Mouse (Mus musculus) large intestine, adult 2 months (tissue): Measurements from ENCODE around the gene Fibcd1. TPM values are rescaled to one million over a fixed set of nuclear protein-coding genes. Genes with fewer than 3 reads are reported as not detected.

Experiments
- DNase-seq: peaks from one replicate; pipeline ENCODE4 v3.0.0-alpha.2; 2012; ENCODE audit warnings: low read depth, low spot score
- WGBS: fragments of 180-500 bp; shearing (Covaris S2); methylation state at CpG from one replicate; pipeline ENCODE4 v1.1.7; 2018; 5-methylcytosine and 5-hydroxymethylcytosine counted together
- polyA plus RNA-seq: library from polyadenylated mRNA; depleted of rRNA; stranded (reverse); fragments of >200 nt; gene quantifications from 2 replicates; pipeline ENCODE4 v1.2.3, GENCODE M21; 2012

Gene Fibcd1
- polyA plus RNA-seq, 1 experiment: 0.45 TPM

DNA sequence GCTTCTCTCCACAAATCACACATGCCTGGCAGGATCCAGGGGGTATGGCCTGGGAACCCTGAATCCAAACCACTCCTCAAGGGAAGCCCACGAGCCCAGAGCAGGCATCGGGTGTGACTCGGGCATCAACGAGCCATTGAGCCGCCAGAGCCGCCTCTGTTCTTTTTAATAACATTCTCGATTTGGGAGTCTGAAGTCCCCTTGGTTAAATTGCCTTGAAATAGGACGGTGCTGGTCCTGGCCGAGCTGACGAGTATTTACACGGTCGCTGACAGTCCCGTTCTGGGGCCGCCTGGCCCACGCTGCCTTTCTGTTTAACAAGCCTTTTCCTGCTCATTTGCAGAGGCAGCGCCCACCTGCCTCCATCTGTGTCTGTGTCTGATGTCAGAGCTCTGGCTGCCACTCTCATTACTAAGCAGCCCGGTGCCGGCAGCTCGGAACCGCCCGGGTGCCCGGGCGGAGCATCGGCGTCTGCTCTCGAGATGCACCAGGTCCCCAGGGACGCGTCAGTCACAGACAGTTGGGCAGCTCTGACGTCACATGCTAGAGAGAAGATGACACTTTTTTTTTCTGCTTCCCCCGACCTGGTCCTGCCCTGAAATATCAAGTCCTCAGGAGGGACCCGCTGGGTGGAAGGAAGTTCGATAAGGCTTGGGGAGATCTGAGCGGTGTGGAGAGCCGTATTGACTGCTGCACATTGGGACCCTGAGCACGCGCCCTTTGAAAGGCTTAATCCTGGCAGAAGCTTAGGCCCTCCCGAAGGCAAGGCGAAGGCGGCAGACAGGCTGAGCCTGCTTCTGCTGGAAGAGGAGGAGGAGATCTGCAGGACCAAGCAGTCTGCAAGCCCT, 23.1 kb downstream of the Fibcd1 start:
- 14% methylated on average over 39 of the region's 39 CpGs for WGBS
- DNase-seq: no peak

DNA sequence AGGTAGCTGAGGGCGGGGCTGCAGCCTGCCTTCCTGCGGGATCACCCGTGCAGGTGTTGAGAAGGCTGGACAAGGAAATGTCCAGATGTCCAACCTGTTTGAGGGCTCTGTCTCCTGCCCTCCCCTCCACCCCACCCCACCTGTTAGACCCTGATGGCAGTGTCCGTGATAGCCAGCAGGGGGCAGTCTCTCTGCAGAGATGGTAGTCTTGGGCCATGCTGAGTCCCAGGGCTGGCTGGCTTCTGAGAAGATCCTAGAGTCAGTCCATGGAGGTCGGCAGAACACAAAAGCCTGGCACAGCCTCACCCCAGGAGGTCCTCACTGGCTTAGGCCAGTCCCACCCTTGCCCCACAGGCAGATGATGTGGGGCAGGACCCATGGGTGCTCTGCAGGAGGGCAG, 30.4 kb downstream of the Fibcd1 start:
- WGBS: 14% methylated on average over 5 of the region's 5 CpGs
- DNase-seq: no peak

DNA sequence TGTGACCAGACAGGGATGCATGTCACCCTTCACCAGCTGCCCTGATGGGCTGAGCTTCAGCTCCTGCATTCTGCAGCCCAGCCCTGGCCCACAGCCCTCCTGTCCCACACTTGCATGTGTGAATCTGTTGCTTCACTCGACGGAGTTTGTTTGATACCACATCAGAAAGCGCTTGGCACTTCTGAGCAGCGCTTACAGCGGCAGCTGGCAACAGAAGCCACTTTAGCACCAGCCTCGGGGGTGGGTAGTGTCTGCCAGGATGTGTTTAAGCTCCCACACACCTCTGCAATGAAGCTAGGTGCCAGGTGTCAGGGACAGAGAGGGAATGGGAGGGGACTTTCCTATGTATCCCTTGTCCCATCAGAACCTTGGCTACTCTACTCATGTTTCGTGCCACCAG, 31.1 kb downstream of the Fibcd1 start:
- 64% methylated on average over 7 of the region's 7 CpGs for WGBS
- DNase-seq: no peak

DNA sequence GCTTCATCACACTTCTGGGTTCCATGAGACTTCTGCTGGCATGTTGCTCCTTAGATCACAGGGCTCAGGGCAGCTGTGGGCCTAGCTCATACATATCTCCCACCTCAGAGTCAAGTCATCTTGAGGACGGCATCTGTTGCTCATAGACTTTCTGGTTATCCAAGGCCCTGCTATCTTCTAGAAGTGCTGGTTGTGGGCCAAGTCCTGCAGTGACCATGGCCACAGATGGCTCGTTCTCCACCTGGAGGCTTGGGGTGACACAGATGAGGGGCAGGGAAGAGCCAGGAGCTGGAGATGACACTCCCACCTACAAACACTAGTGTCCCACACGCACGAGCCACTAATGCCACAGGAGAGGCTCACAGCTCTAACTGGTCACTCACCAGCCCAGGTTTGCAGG, 32.2 kb downstream of the Fibcd1 start:
- no peak for DNase-seq
- WGBS: 75% methylated on average over 4 of the region's 4 CpGs

DNA sequence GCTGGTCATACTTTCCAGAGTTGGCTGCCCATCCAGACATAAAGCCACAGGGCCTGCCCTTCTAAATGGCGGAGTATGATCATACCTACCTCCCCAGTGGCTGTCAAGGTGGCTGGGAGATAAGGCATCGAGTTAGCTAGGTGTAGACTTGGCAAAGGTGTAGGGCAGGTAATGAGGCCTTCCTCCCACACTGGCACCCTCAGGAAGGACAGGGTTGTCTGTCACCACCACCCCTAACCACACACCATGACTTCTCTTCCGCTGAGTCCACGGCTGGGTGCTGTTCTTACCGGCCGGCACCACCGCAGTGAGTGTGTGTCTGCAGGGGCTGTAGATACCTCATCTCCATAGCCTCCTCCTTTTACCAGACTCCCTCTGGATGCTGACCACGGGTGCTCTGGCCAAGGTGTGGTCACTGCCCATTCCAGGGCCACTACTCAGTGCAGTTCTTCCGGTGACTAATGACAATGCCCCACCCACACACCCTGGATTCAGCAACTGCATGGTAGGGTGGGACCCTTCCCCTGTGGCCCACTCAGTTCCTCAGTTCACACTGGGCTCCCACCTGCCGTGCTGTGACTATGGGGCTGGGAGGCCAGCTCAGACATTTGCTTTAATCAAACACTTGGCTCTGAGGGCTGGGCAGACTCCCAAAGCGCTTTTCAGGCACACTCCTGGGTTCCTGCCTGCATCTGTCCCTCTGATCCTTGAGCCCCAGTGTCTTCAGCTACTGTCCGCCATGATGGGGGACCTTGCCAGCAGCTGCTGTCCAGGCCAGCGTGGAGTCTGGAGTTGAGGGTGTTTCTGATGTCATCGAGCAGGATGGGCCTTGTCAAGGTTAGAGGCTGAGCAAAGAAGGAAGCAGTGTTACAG, 34.5 kb downstream of the Fibcd1 start:
- 66% methylated on average over 14 of the region's 14 CpGs for WGBS
- no peak for DNase-seq

DNA sequence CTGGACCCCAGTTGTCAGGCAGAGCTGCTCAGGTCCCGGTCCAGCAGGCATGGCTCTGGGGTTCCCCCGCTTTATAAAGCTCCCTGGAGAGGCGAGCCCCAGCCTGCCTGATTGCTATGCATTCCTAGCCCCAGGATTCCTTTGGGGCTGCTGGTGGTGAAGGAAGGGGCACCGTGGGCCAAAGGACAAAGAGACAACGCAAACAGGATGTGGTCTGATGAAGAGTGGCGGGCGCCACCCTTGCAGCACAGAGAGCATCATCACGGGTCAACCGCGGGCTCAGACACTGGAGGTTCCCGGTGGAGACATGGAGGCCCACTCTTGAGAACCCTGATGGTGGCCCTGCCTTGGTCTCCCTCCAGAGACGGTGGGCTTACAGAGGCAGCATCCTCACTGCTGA, 35.4 kb downstream of the Fibcd1 start, which contains the start of gene Qrfp:
Qrfp (minus strand) TSS at position 137 of the 400 bp plus-strand sequence.
- 51% methylated on average over 12 of the region's 12 CpGs for WGBS
- DNase-seq: no peak

DNA sequence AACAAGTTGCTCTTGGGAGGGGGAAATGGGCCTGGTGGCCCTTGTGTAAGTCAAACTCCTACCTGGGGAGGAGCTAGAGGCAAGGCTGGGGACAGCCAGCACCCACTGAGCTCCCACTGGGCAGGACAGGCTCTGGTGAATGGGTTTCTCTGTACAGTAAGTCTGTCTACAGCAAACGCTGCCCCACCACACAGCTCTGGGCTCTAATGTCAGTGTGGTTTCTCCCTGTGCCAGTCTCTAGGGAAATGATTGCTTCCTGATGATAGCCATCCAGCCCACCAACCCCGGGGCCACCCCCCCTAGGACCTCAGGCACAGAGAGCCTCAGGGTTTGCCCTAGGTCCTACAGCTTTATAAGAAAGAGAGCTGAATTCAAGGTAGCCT, 36.5 kb downstream of the Fibcd1 start:
- DNase-seq: no peak
- 38% methylated on average over 2 of the region's 2 CpGs for WGBS

DNA sequence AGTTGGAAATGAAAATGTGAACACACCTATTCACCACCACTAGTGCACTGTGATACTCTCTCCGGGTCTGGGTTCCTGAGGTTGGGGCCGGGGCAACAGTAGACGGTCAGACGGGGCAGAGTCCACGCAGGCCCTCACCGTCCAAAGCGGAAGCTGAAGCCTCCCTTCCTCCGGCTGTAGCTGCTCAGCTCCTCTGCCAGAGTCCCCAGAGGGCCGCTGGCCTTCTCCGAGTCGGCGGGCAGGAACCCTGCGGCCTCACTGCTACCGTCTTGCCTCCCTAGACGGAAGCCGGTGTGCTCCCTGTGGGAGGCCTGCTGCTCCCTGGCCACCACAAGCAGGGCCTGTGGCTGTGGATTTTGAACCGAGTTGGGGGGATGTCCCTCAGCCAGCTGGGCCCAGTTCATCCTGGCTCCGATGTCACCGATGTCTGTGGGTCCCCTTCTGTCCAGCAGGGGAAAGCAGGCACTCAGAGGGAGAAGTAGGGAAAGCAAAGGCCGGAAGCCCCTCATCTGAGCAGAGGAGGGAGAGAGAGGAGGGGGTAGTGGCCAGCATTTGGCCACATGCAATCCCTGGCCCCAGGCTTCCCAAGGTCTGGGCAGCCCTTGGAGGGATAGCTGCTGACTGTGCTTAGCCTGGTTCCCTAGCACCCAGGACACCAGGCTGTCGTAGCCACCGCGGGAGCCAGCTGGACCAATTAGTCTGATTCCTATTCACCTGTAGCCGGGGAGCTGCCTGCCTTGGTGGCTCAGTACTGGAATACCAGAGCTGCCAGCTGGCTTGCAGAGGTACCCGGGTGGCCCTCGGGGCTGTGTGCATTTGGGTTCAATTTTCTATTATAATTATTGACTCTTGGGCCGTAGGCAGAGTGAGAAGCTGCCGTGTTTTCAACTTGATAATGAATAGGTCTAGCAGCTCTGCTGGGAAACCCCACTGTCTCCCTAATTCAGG, 37.1 kb downstream of the Fibcd1 start:
- no peak for DNase-seq
- WGBS: 50% methylated on average over 28 of the region's 28 CpGs

DNA sequence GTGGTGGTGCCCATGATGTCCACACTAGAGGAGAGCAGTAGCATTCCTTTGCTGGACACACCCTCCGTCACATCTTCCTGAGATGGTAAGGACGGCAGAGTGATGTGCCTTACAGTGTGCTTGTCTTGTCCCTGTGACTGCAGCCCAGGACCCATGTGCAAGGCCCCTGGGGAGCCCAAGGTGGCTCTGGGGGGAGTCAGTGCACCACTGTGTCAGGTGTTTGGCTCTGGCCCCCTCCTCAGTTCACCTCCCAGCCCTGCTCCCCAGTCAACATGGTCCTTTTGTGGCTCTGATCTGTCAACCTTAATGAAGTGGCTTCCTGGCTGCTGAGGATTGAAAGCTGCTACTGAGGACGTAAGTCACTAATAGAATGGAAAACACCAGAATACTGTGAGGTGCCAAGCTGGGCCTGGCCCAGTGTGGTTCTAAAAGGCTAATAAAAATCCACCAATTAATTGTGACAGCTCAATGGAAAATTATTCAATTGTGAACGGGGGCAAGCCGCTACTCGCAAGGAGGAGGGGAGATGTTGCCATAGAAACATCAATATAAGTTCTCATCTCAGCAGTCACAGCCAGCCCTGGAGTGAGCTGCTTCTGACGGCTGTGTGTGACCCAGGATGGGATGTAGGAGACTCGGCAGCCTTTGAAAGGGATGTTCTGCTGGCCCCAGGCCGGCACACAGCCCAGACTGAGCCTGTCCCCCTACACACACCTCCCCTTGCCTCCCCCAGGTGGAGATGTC, 39.0 kb downstream of the Fibcd1 start:
- no peak for DNase-seq
- 65% methylated on average over 9 of the region's 9 CpGs for WGBS

DNA sequence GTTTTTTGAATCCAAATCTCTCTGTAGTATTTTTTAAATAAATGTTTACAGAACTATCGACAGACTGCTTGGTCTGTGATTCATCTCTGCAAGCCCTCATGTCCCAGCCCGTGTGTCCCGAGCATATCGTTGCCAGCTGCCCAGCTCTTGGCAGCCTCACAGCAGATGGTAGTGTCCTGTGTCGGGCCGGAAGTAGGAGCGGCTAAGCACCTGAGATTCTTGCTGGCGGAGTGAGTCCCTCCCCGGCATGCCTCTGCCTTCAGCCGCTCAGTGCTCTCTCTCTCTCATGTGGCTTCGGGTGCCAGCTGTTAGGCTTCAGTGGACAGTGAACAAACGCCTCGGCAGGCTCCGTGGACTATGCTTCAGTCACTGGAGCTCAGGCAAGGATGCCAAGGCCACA, 42.3 kb downstream of the Fibcd1 start:
- DNase-seq: no peak
- 55% methylated on average over 14 of the region's 14 CpGs for WGBS

DNA sequence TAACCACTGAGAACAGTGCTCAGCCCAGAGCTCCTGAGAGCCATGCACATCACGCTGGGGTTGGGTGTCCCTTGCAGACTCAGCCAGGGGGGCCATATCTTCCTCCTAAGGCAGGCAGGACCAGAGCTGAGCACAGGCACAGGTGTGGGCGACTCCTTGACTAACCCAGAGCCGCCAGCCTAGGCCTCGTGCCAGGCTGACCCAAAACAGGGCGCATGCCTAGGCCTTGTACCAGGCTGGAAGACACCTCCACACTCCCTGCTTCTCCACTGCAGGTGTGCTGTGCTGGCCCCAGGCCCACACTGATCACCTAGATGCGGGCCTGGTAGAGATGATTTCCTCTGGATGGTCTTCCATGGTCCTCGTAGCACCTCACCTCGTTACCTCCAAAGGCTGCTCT, 43.0 kb downstream of the Fibcd1 start:
- DNase-seq: no peak
- 82% methylated on average over 8 of the region's 8 CpGs for WGBS

DNA sequence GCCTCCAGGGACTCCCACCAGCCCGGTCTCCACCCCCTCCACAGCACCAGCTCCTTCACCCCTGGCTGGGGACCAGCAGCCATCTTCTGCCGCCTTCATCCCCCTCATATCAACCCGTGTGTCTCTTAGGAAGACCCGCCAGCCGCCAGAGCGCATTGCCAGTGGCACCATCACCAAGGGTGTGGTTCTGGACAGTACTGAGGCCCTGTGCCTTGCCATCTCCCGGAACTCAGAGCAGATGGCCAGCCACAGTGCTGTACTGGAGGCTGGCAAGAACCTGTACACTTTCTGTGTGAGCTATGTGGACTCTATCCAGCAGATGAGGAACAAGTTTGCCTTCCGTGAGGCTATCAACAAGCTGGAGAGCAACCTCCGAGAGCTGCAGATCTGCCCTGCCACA, 44.4 kb downstream of the Fibcd1 start:
- 76% methylated on average over 9 of the region's 9 CpGs for WGBS
- DNase-seq: no peak

DNA sequence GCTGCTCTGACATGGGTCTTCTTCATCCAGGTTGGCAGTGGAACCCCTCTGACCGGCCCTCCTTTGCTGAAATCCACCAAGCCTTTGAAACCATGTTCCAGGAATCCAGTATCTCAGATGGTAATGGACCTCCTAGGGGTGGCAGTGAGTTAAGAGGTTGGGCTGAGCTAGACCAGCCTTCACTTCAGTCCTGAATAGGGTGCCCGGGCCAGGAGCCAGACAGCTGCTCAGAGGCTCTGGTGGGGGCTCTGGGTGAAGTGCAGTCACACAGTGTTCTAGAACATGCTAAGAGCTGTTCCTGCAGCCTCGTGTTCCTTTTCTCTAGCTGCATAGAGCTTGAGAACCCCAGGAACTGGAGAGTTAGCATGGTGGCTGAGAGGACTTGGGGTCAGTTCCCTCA, 48.9 kb downstream of the Fibcd1 start:
- WGBS: 85% methylated on average over 3 of the region's 3 CpGs
- no peak for DNase-seq

DNA sequence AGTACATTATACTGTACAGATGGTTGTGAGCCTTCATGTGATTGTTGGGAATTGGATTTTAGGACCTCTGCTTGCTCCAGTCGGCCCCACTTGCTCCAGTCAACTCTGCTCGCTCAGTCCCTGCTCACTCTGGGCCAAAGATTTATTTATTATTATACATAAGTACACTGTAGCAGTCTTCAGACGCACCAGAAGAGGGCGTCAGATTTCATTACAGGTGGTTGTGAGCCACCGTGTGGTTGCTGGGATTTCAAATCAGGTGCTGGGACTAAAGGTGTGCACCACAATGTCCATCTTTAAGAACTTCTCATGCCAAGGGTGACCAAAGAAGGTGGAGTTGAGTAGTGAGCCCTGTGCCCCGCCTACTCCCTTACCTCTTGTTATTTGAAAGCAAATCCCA, 53.2 kb downstream of the Fibcd1 start:
- no peak for DNase-seq
- 76% methylated on average over 6 of the region's 6 CpGs for WGBS

DNA sequence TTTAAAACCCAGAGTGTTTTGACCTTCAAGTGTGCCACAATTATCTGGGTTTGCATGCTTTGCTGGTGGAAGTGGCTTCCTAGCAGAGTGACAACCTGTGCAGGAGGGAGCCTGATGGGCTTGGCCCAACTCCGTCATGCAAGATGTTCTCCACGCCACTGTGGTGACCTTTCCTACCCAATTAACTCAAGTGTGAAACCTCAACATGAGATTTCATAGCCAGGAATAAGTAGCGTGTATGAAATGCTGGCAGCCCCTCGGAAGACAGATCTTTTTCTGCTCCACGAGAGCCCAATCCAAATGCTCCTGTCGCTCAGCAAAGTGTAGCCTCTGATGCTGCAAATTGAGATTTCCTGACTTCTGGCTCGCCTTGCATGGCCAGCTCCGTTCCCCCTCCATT, 54.5 kb downstream of the Fibcd1 start:
- no peak for DNase-seq
- 89% methylated on average over 8 of the region's 8 CpGs for WGBS

DNA sequence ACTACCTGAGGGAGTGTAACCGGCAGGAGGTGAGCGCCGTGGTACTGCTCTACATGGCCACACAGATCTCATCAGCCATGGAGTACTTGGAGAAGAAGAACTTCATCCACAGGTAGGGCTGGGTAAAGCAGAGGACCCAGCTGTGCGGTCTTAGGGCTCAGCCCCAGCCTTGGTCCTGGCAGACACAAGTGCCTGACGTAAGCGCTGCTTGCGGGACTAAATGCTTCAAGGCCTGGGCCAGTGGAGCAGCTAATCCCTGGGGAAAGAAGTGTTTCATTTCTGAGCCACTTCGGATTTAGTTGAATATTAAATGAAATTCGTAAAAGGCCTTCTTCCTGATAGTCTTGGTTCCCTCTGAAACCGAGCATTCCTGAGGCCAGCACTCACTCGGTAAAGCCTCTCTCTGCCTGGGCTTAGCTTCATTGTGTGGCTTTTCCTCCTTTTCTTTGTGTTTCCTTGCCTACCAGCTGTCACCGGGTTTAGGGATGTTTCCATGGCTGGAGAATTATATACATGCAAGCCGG, 55.0 kb downstream of the Fibcd1 start:
- 83% methylated on average over 13 of the region's 13 CpGs for WGBS

DNA sequence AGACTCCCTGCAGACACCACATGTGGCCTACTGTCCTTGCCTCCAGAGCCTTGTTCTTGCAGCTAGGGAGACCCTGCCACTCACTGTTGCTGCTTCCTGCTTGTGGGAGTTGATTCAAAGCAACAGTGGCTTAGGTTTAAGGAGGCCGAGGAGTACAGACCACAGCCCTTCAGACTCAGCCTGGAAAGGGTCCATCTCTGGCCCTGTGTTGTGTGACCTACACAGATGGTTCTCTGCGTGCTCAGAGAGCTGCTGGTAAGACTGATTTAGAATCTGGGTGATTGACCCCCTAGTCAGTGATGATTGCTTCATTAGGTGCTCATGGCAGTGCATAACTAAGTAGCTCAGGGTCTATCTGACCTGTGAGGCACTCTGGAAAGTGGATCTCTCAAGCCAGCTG, 56.6 kb downstream of the Fibcd1 start:
- DNase-seq: no peak
- 88% methylated on average over 2 of the region's 2 CpGs for WGBS

More for the DNA sequence above, 55.0 kb downstream of the Fibcd1 start:
- no peak for DNase-seq

DNA sequence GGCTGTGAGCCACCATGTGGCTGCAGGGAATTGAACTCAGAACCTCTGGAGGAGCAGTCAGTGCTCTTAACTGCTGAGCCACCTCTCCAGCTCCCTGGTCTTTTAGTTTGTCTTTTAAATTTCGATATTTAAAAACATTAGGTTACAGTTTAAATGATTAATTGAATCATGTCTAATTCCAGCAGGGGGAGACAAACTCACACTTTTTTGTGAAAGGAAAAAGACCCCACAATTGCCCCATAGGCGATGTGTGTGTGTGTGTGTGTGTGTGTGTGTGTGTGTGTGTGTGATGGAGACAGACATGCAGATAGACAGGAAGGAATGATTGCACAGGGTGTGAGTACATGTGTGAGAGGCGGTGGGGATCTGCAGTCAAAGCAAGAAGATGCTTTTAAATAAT, 57.6 kb downstream of the Fibcd1 start:
- 82% methylated on average over 3 of the region's 3 CpGs for WGBS
- no peak for DNase-seq

DNA sequence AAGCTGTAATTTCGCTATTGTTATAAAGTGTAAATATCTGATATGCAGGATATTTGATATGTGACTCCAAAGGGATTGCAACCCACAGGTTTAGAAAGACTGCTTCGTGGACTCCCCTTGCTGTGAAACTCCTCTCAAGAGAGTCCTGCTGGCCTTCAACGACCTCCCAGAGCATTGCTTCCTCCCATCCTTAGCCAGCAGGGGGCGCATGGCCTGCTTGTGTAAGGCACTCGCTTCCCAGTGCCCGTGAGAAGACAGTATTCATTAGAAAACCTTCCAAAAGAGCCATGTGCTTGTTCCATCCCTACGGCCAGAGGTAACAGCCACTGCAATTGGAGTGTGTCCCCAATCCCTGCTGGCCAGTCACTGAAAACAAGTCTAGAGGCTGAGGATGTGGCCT, 58.8 kb downstream of the Fibcd1 start:
- peak; percentile 35 for DNase-seq

More for the DNA sequence above, 58.8 kb downstream of the Fibcd1 start:
- WGBS: 26% methylated on average over 7 of the region's 7 CpGs
